Mouse (Mus musculus) urinary bladder, postnatal 36 days (tissue): ENCODE results near the gene Zfp952.
"Not testable (repeated sequence)": the region's sequence is repeated elsewhere in the genome, so short reads cannot be mapped to it uniquely, and the experiment has no call there.

ENCODE experiments used
- DNase-seq, 2 experiments: peaks; one replicate each; pipeline ENCODE4 v3.0.0; 2022; ENCODE audit warnings: low spot score in 2 of 2, mixed read lengths in 1 of 2

Gene Zfp952

DNA sequence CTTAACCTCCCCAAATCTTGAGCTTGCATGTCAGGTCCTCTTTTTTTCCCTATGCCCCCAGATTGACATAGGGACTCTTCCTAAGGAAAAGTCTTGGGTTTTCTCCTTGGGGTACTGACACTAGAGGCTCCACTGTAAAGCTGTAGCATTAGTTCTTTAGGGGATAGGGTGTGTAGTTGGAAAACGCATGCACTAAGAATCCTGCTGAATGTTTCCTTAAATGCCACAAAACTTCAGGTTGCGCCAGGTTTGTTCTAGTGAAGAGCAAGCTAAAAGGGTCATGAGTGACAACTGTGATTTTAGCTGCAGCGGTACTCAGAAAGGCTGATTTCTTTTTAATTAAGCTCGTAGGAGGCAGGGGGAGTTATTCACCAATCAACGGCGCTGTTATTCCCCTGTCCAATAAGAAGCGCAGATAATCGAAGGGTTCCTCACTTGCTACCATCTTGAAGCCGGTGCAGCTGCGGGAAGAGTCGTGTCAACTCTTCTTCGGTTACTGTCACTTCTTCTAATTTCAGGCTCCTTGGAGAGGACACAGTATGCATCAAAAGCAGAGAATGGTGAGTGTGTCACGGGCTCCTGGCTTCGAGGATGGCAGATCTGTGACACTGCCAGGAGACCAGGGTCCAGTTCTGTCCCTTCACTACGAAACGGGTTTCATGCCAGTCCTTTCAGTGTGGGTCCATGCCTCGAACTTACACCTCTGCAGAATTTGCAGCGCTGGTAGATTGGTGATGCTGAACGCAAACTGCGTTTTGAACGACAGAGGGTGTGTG, at the start of gene Zfp952:
TSS of gene Zfp952 (plus strand) at position 431 of the 776 bp plus-strand sequence.
- DNase-seq = peak; percentile 82 to 84

DNA sequence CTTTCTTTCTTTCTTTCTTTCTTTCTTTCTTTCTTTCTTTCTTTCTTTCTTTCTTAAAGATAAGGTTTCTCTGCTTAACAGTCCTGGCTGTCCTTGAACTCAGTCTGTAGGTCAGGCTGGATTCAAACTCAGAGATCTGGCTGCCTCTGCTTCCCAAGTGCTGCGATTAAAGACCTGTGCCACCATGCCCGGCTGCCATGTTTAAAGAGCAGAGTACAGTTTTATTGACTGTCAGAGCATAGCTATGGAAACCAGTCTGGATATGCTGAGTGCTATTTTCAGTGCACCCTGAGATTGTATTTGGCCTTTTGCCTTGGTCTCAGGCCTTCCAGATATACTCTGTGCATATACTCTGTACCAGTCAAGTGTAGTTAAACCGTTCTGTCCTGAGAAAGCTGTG, 49.3 kb upstream of the Zfp952 start:
- DNase-seq = no peak

DNA sequence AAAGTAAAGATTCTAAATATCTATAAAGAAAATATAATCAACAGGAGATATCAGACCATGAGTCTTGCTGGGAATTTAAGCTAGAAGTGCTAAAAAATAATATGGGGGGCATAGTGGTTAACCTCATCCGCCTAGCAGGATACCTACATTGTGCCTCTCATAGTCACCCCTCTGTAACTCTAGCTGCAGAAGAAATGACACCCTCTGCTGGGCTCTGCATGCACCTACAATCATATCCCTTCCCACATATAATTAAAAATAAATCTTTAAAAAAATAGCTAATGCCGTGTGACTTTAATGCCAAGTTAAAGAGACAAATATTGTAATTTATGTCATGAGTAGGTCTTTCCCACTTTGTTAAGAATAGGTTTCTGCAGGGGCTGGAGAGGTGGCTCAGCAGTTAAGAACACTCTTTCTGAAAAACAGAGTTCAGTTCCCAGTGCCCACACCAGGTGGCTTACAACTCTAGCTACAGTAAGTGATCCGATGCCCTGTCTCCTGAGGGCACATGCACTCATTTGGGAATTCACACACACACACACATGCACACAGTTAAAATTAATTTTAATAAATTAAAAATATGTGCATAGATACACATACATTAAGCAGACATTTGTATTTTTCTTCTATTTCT, 48.4 kb upstream of the Zfp952 start:
- DNase-seq = no peak

DNA sequence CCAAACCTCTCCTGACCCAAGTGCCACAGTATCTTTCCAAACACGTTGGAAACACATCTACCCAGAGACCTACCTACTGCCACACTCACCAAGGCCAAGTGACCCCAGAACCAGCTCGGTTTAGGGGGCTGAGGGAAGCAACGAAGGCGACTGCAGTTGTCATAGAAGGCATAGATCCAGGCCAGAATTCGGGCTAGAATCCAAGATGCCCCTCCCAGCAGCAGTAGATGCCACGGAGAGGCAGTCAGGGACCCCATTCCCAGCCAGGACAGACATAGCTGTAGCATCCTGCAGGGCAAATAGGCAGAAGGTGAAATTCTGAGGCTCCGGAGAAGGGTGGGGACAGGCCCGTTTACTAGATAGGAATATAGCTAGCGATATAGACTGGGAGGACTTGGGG, 46.2 kb upstream of the Zfp952 start:
- DNase-seq = no peak

DNA sequence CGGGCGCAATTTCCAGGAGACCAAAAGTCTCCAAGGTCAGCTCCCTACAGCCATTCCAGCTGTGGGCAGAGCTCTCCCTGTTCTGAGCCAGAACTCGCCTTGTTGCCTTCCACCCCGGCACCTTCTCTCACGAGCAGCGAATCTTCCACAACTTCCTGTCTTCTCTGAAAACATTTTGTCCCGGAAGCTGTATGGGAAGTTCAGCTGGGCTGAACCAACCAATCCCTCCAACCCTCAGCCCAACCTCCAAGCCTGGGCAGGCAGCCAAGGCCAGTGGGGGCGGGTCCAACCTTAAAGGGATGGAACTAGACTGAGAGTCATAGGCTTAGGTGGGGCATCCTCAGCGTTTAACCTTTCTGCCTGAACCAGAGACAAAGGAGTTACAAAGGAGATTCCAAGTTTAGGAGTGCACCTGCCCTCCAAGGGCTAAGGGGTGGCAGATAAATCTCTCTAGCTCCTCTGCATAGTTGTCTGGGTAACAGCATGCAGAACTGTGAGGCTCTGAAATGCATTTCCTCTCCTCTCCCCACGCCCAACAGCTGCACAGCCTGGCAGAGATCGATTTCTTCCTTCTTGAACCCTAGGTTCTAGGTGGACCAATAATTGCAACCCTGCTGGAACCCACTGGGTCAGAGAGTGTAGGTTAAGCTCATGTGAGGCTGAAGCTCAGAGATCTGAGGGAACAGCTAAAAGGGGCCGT, 45.6 kb upstream of the Zfp952 start, which contains the start of gene Cyp4f13:
TSS of gene Cyp4f13 (minus strand) at position 188 of the 700 bp plus-strand sequence.
- peak; percentile 99 to 100 for DNase-seq

DNA sequence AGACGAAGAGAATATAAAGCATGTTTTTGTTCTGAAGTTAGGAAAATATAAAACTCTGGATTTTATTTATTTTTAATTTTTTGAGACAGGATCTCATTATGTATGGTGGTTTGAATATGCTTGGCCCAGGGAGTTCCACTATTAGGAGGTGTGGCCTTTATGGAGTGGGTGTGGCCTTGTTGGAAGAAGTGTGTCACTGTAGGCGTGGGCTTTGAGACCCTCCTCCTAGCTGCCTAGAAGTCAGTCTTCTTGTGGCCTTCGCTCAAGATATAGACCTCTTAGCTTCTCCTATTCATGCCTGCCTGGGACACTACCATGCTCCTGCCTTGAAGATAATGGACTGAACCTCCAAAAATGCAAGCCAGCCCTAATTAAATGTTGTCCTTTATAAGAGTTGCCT, 42.8 kb upstream of the Zfp952 start:
- no peak for DNase-seq

DNA sequence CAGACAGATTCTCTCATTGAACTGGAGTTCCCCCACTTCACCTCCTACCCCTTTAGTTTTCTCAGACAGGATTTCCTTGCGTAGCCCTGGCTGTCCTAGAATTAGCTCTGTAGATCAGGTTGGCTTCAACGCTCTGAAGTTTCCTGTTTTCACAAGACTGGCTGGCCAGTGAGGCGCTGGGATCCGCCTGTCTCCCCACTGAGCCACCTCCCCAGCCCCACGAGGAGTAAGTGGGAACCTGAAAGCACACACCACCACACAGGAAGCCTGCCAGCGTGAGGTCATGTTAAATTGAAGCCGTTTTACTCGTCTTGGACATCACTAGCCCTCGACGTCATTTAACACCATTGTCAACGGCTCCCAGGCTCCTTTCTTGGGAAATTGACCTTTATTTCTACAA, 41.9 kb upstream of the Zfp952 start:
- no peak for DNase-seq

DNA sequence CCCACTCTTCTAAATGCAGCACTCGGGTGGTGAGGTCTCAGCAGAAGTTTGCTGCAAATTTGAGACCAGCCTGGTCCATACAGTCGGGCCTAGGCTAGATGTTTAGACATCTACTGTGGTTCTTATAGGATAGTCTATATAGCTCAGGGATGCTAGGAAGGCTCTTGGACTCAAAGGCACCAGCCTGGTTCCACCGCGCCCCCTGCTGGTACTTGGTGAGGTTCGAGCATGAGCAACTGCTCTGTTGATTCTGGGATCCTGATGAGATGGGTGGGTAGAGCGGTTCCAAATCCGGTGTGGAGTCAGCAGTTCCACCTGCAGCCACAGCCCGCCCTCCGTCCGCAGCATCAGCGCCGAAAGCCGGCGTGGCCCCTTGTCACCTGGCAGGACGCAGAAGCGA, 41.5 kb upstream of the Zfp952 start:
- DNase-seq = peak; percentile 67 to 84

DNA sequence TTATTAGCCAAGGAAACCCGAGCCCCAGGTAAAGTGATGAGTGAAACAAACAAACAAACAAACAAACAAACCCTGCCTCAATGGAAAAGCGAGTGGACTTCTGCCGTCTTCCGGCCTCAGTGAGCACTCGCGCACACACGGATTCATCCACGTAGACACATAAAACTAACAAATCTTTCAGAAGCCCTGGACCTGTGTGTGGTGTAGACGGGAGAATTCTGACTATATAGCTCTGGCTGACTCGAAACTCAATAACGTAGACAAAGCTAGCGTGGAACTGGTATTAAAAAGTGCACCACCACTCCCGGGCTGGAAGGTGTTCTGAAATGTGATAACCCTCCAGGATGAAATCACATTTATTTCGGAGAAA, 27.7 kb upstream of the Zfp952 start:
- DNase-seq = peak in 1 of 2 experiments; percentile 9

DNA sequence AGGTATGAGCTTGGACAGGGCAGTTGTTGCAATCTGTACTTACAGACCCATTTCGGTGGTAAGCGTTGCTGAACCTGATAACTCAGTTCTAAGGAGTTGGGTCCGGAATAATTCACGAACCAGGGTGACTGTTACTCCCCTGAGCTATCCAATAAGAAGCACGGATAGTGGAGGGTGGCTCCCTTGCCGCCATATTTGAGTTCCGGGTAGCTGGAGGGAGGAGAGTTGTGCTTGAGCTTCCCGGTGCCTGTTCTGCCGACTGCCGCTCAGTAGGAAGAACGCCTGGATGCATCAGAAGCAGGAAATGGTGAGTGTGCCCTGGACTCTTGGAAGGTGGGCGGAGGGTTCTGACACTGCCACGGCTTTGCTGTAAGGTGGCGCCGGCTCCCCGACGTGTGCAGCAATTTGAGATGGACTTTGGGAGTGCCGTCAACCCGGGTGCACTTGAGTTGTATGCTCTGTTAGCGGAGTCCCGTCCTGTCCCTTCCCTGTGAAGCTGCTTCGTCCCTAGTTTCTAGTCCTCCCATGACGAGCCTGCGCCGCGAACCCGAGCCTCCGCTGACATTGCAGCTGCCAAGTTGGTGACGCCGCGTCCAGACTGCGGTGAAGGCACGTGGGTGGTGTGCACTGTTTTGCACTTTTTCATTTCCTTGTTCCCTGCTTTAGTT, 27.2 kb upstream of the Zfp952 start, which contains the start of gene Zfp472:
TSS of gene Zfp472 (plus strand) at position 192 of the 668 bp plus-strand sequence.
- DNase-seq = peak; percentile 90 to 94

DNA sequence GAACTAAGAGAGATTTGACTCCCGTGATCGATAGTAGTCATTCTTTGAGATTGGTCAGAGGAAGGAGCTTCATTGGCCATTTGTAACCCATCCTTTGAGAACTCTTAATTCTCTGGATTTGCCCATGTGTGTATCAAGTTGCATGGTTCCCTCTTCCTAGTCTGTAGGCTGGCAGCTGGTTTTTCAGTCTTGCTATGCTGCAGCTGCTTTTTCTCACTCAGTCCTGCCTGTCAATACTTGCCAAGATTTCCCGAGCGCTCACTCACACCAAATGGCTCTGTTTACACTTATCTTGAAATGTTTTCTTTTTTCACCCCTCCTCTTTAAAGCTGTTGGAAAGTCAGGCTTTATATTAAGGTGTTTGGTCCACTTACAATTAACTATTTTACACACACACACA, 11.6 kb upstream of the Zfp952 start:
- DNase-seq = no peak

DNA sequence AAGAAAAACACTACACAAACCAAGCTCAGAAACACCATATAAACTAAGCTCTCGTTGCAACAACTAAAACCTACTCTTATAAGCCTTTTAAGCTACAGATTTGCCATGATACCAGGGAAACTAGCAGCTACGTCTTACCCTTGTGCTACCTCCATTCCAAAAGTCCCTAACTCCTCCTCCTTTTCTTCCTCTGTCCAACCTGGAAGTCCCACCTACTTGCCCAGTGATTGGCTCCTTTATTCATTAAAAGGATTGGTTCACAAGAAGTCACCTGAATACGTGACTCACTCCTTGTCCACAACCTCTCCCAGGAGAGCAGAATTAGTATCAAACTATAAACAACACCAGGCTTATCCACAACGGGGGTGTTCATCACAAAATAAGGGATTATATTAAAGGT, 6.6 kb upstream of the Zfp952 start:
- DNase-seq = no peak

DNA sequence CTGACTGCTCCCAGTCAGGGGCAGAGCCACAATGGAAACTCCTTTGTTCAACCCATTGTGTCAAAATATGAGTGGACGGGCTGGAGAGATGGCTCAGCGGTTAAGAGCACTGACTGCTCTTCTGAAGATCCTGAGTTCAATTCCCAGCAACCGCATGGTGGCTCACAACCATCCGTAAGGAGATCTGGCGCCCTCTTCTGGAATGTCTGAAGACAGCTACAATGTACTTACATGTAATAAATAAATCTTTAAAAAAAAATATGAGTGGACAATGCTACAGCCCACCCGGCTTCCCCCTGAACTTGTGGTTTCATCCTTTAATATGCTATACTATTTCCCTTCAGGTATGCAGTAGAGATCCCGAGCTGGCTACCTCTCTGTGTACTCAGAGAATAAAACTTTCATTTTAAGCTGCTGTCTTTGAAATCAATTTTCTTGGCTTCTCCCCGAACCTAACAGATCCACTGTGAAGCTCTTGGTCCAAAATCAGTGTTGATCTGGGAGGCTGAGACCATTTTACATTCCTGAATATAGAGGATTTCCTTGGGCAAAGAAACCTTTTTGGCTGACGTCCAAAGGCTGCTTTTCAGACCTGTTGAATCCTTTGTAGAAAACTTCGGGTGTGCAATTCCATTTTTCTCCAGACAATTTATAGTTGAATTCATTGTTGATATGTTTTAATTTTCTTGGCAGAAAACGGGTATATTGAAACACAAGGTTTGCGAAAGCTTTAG, 797 bp upstream of the Zfp952 start:
- DNase-seq = no peak

DNA sequence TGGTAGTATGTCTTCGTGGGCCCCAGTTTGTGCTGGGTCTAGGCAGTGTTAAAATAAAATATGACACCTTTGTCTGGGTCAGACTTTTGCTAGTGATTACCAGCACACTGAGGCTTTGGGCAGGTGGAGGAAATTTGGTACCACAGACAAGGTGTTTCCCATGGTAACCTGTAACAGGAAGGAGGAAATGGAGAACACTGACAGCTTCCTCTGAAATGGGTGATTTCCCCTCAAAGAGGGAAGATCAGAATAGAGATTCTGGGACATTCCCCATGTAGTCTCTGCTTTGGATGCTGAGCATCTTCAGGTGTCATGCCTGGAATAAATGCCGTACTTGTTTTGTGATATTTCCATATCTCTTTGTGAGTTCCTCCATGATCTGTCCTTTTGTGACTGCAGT, 5.6 kb downstream of the Zfp952 start:
- no peak for DNase-seq

DNA sequence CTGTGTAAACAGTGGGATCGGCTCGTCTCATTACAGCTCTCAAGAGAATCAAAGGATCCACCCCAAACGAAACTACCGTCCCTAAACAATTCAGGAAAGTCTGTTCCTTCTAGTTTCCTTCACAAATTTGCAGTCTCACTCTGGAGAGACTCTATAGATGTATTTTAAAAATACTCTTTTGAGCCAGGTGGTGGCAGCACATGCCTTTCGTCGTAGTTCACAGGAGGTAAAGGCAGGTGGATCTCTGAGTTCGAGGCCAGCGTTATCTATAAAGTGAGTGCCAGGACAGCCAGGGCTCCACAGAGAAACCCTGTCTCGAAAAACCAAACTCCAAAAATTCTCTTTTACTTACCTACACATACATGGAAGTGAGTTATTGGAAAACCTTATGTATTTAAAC, 15.4 kb downstream of the Zfp952 start:
- no peak for DNase-seq

DNA sequence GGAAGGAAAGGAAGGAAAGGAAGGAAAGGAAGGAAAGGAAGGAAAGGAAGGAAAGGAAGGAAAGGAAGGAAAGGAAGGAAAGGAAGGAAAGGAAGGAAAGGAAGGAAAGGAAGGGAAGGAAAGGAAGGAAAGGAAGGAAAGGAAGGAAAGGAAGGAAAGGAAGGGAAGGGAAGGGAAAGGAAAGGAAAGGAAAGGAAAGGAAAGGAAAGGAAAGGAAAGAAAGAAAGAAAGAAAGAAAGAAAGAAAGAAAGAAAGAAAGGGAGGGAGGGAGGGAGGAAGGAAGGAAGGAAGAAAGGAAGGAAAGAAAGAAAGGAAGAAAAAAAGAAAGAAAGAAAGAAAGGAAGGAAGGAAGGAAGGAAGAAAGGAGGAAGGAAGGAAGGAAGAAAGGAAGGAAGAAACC, 27.5 kb downstream of the Zfp952 start:
- DNase-seq = not testable (repeated sequence)

DNA sequence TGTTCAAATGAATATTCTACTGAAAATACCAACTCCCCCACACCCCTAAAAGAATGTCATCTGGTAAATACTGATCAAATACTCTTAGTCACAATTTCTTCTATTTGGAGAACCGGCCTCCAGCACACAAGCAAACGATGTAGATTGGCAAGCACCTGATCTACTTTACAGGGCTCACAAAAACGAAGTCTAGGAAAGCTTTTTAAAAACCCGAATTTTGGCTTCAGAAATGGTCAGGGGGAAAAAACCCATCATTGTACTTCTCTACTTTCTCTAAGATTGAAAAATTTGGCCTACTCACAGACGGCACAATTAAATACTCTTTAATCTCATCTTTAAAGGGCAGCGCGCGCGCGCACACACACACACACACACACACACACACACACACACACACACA, 39.4 kb downstream of the Zfp952 start:
- no peak for DNase-seq

DNA sequence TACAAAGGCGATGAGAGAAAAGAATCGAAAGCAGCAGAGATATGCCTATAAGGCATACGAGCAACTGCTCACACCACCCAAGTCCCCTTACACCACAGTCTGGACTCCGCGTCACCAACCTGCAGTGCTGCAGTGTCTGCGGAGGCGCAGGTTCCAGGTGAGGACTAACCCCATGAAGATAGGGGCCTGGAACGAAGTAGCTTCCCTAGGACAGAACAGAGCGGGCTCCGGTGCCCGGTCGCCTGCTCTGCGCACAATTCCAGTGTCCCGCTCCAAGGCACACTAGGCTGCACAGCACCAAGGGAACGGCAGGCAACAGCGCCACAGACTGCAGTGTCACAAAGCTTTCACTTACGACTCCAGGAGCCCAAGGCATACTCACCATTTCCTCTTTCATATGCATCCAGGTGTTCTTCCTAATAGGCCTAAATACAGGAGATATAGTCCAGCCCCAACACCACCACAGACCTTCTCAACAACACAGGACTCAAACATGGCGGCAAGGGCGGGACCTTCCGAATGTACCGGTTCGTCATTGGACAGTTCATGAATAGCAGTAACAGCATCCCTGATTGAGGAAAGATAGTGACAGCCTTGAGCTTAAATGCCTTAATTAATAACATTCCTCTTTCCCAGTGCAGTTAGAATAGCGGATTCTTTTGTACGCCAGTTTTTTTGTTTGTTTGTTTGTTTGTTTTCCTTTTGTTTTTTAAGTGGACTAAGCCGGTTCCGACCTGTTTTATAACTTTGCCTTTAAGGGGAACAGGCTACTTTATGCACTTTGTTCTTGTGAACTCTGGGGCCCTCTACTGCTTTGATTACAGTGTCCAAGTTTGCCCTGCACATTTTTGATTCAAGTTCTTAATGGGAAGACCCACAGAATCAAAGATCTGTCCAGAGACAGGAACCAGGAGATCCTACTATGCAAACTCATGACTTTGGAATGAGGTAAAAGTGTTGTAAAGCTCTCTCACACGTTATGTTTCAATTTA, 40.3 kb downstream of the Zfp952 start, which contains the start of gene Zfp763:
TSS of gene Zfp763 (minus strand) at position 503 of the 992 bp plus-strand sequence.
- peak; percentile 52 to 78 for DNase-seq
